Mouse (Mus musculus) heart, postnatal 10 days (tissue): ENCODE measurements around the gene Ly6g5b. TPM values are rescaled to one million over a fixed set of nuclear protein-coding genes. Genes with fewer than 3 reads are reported as not detected.
"Not testable (repeated sequence)": the region's sequence is repeated elsewhere in the genome, so short reads cannot be mapped to it uniquely, and the experiment has no call there.

Experiments
- DNase-seq, 2 experiments: peaks; one replicate each; pipeline ENCODE4 v3.0.0; 2021
- intact Hi-C: fragments of 180-260 bp; cut with DNase I; formaldehyde crosslinking; loops from one replicate; pipeline ENCODE4 v1.15.1; 2025
- total RNA-seq, 2 experiments: library from RNA; stranded (reverse); gene quantifications; 2 replicates each; pipeline ENCODE4 v1.2.3; 2021

Gene Ly6g5b
- total RNA-seq, 2 experiments from 2014 or later: 0.67 TPM; not detected in 1

DNA sequence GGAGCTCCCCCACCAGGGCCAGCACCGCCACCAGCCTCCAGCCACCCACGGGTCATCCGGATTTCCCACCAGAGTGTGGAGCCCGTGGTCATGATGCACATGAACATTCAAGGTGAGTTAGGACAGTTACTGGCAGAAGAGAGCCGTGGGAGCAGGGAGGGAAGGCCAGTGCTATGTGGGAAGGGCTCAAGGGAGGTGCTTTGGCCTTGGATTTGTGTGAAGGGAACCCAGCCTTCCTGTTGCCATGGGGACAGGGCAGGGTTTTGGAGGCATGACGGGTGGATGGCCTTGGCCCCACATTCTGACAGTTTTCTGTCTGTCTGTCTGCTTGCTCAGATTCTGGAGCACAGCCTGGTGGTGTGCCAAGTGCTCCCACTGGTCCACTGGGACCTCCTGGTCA, 26.7 kb upstream of the Ly6g5b start:
- intact Hi-C loops: no loop called here
- no peak for DNase-seq

DNA sequence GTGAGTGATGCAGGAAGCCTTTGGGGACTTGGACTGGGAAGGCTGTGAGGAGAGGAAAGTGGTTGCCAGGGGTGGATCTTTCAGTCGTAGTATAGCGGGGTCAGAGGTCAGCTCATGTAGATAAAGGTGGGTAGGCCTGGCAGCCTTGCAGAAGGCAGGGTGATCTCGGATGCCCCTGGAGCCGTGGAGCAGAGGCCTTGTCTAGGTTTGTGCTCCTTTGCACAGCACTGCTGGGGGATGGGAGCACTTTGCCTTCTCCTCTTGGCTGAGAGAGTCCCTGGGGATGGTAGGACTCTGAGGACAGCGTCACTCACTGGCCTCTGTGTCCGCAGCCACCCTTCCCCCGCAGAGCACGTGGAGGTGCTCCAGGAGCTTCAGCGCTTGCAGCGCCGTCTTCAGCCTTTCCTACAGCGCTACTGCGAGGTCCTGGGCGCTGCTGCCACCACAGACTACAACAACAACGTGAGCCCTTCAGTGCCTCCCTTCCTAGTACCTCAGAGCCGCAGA, 25.3 kb upstream of the Ly6g5b start:
- intact Hi-C loops: no loop called here

DNA sequence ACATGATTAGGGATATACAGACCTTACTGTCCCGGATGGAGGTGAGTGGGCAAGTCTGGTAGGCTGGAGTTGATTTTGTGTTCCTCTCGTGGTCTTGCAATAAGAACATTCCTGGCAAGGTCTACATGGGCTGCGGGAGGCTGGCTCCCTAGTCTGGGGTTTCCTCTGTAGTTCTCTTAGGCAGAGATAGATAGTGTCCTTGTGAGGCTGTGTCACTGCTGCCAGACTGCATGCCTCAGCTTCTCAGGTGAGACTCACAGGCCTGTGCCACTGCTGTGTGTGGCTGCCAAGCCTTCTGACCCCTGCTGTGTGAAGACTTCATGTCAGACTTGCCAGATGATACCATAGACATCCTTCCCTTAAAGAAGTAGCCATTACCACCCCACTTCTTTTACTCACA, 24.0 kb upstream of the Ly6g5b start:
- intact Hi-C loops: loop anchor here (2.0 kb wide), 1 partner anchor 14 kb away; no protein-coding TSS in a partner anchor

More for the DNA sequence above, 25.3 kb upstream of the Ly6g5b start:
- no peak for DNase-seq

DNA sequence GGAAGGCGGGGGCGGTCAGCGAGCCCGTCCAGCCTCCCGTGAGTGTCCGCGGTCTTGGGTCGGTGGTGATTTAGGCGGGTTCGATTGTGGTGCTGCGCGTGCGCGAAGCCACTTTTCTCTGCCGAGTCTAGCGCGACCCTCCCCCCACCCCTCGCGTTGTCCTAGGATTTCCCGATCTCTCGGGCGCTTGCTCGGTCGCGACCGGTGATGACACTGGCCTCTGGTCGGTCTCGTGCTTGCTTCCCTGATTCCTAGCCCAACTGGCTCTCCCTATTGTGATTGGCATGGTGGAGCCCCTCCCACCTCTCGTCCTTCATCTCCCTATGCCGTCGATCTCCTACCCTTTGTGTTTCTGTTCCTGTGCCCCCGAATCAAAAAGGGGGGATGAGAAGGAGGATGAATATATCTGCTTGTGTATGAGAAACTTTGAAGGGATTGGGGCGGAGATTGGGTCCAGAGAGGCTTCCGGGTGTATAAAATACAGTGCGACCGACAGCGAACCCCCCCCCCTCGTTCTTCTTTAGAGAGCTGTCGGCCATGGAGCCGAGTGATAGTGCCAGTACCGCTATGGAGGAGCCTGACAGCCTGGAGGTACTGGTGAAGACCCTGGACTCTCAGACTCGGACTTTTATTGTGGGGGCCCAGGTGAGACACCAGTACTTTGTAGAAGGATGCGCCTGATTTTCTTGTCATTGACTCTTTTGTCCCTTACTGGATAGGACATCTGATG, 20.5 kb upstream of the Ly6g5b start:
- intact Hi-C loops: loop anchor here (2.0 kb wide), 1 partner anchor 27 kb away; no protein-coding TSS in a partner anchor
- DNase-seq: no peak

More for the DNA sequence above, 24.0 kb upstream of the Ly6g5b start:
- DNase-seq: no peak

DNA sequence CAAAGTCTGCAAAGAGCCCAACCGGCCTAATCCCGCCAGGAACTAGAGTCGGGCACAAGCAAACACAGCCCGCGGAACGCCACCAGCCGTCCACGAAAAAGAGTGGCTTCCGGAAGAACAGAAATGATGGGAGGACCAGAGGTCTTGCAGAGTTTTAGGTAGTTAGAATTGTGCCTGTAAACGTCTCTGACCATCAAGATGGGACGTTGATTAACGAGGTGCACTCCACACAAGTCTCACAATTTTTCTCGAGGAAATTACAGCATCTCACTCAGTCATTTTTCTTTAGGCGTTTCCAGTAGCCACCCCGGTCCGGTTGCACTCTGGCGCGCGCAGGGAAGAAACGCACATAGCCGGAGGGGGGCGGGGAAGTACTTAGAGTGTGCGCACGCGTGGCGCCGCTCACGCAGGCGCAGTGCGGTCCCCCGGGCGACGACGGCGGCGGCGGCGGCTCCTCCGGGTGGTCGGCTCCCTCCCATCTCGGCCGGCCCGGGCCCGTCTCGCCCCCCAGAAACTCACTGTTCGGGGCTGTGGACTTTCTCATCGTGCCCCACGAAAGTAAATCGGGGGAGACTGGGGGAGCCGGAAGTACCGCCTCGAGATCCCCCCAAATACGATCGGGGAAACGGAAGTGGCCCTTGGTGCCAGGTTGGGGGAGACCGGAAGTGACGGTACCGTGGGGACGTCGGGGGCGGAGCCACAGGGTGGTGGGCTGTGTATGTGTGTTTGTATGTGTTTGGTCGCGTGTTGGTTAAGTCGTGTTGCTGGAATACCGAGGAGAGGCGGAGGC, 19.8 kb upstream of the Ly6g5b start, which contains the start of gene Bag6:
Gene Bag6, plus strand, starts transcription at position 378 of the 790 bp plus-strand sequence.
- intact Hi-C loops: no loop called here
- DNase-seq: peak; percentile 96

DNA sequence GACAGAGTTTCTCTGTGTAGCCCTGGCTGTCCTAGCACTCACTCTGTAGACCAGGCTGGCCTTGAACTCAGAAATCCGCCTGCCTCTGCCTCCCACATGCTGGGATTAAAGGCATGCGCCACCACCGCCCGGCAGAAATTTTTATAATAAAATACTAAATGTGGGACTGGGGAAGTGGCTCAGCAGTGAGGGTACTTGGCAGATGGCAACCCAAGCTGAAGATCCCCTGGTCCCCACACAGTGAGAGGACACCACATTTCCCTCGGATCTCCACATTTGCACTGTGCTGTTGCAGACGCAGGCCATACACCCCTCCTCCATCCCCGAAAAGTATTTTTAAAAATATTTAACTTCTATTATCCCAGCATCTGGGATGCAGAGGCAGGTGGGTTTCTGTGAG, 18.3 kb upstream of the Ly6g5b start:
- intact Hi-C loops: no loop called here
- DNase-seq: no peak

DNA sequence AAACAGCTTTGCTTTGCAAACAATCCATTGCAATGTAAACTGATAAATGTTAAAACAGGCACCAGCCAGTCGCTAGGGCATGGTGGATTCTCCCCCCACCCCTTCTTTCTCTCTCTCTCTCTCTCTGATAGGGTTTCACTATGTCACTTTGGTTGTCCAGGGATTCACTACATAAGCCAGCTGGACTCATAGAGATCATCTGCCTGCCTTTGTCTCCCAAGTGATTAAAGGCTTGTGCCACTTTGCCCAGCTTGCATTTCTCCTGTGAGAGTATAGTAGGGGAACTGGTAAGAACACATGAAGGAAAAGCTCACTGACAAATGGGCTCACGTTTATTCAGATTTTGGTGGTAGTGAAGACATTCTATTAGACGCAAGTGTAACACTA, 16.9 kb upstream of the Ly6g5b start:
- intact Hi-C loops: no loop called here
- DNase-seq: no peak

DNA sequence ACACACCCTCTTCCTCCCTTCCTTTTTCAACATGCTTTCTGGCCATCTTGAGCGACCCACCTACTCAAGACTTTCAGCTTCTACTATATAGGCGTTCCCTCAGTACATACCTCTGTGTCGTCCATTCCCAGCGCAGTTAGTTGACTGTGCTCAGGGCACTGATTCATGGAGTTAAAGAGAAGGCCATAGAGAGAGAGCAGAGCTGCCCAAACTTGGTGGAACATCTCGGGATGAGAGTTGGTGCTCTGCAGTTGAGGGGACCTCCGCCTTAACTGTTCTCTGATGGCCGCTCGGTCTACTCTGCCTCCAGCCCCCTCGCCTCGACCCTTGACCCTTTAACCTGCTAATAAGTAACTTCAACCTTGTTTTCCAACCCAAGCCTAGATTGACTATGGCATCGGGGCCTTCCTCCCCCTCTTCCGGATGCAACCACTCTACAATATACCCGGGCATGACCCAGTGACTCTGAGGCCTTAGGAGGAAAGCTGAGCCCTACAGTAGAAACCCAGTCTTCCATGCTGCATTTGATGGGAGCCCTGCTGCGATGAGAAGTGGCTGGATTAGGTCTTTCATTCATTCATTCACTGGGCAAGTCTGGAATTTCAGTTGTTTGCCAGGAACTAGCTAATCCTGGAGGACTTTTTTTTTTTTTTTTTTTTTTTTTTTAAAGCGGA, 16.4 kb upstream of the Ly6g5b start, which contains the start of gene Apom:
Gene Apom, minus strand, starts transcription at position 551 of the 674 bp plus-strand sequence.
- DNase-seq: no peak
- intact Hi-C loops: no loop called here

DNA sequence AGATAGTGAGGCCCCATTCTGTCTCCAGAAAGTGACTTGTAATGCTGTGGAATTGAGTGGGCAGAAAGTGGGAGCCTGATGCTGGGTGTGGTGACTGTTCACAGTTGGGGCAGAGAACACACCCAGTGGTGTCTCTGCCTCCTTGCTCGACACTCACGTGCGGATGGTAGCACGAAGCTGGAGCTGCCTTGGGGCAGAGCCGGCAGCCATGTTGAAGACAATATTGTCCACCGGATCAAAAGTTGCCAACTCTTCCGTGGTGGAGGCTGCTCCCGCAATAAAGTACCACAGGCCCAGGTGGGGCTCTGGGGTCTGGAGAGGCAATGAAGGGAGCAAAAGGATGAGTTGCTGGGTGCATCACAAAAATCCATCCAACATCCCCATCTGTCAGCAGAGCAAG, 15.8 kb upstream of the Ly6g5b start:
- DNase-seq: no peak
- intact Hi-C loops: no loop called here

DNA sequence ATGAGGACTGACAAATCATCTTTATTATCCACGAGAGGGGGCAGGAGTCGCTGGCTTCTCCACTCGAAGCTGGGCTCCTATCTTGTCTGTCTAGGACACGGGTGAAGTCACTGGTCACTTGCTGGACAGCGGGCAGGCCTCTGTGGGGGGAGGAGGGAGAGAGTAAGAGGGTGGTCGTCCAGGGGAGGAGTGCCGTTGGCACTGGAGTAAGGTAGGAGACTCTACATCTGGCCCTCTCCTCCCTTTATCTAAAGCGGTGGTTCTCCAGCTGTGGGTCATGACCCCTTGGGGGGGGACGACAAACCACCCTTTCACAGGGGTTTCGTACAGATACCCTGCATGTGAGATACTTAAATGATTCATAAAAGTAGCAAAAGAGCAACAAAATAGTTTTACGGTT, 13.8 kb upstream of the Ly6g5b start:
- DNase-seq: no peak
- intact Hi-C loops: loop anchor here (5.0 kb wide), 1 partner anchor 33 kb away; the partner anchor contains the start of gene Prrc2a

DNA sequence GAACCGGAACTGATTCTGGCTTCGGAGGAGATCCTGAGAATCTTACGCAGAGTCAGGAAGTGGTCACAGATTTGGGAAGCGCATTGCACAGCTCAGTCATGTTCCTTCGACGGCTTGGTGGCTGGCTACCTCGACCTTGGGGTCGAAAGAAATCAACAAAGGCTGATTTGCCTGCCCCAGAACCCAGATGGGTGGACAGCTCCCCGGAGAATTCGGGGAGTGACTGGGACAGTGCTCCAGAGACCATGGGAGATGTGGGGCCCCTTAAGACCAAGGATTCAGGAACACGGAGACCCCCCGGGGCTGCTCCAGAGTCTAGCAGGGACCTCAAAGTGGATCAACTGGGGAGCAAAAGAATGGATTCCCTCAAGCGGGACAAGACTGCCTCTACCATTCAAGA, 11.8 kb upstream of the Ly6g5b start:
- intact Hi-C loops: loop anchor here (5.0 kb wide), 1 partner anchor 35 kb away; the partner anchor contains the start of gene Prrc2a
- no peak for DNase-seq

DNA sequence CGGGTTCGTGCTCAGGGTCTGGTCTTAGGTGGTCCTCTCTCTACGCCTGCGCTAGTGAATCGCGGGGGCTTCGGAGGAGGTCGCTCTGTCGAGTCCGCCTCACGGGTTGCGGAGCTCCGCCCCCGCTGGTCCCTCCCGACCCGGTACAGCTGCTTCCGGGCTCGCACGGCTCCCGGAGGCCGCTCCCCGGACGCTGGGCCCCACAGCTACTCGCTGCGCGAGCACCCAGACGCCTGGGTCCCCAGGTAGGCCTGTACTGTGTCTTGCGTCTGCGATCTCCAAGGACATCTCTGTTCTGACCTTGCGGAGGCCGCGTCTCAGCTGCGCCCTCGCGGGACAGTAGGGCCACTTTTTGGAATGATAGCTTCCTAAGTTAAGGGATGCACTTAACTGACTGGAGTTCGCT, 11.0 kb upstream of the Ly6g5b start, which contains the start of gene D17H6S53E:
Gene D17H6S53E, plus strand, starts transcription at position 168 of the 406 bp plus-strand sequence.
- intact Hi-C loops: loop anchor here (5.0 kb wide), 1 partner anchor 36 kb away; the partner anchor contains the start of gene Prrc2a
- DNase-seq: peak; percentile 83 to 84

DNA sequence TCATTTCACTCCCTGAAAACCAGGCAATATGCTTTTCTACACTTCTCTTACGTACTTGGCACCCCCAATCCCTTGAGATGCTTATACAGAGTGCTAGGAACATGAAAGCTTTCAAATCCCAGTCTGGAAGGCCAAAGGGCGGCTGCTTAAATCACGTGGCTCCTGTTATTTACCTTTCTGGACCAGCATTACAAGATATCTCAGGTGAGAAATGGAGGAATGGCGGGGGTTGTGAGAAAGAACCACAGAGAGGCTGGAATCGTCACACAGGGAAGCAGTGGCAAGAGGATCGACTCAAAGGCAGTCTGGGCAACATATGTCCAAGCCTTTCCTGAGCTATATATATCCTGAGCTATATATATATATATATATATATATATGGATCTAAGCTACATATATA, 10.3 kb upstream of the Ly6g5b start:
- DNase-seq: no peak
- intact Hi-C loops: loop anchor here (5.0 kb wide), 1 partner anchor 37 kb away; the partner anchor contains the start of gene Prrc2a

DNA sequence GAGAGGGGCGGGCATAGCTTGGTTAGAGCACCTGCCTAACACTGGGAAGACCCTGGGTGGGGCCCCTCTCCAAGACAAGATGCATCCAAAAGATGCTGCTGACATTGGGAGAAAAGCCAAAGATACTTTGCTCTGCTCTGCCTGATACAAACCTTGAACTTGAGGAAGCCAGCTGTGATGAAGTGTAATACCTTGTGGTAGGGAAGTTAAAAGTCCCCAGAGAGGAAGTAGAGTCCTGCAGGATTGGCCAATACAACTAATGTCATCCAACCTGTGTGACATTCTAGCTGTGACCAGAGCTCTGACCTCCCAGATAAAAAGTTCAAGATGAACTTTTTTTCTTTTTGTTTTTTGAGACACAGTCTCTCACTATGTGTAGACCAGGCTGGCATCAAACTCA, 9.9 kb upstream of the Ly6g5b start:
- DNase-seq: no peak
- intact Hi-C loops: loop anchor here (5.0 kb wide), 1 partner anchor 37 kb away; the partner anchor contains the start of gene Prrc2a

DNA sequence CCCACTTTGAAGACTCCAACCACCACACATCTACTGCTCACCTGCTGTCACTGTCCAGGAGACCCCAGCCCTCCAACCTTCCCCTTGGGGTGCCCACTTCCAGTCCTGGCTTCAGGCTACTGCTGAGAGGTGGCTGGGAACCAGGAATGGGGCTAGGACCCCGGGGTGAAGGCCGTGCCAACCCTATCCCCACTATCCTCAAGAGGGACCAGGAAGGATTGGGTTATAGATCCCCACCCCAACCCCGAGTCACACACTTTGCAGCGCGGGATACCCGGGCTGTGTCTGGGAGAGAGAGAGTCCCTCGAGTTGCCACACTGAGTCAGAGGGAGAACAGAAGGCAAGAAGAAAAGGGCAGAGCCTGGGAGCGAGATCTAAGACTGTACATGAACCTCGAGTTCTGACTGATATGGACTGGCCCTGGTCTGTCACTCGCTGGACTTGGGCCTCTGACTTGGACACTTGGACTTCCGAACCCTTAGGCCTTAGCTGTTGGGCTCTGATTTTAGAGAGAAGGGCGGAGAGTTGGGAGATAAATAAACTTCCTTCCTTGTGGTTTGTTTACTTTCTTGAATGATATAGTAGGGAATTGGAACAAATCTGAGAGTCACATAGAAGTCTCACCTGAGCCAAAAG, 9.2 kb upstream of the Ly6g5b start:
- intact Hi-C loops: loop anchor here (5.0 kb wide), 1 partner anchor 113 kb away; the partner anchor contains the start of gene Nfkbil1
- not testable (repeated sequence) for DNase-seq

DNA sequence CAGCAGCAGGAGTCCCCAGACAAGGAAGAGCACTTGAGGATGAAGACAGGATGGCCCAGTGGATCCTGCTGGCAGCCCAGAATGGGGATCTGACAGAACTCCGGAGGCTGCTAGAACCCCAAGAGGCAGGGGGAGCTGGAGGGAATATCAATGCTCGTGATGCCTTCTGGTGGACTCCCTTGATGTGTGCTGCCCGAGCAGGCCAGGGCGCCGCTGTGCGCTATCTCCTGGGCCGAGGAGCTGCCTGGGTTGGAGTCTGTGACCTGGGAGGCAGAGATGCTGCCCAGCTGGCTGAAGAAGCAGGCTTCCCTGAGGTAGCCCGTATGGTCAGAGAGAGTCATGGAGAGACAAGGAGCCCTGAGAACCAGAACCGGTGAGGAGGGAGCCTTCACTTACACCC, 8.1 kb upstream of the Ly6g5b start:
- DNase-seq: not testable (repeated sequence)
- intact Hi-C loops: loop anchor here (5.0 kb wide), 1 partner anchor 114 kb away; the partner anchor contains the start of gene Nfkbil1

DNA sequence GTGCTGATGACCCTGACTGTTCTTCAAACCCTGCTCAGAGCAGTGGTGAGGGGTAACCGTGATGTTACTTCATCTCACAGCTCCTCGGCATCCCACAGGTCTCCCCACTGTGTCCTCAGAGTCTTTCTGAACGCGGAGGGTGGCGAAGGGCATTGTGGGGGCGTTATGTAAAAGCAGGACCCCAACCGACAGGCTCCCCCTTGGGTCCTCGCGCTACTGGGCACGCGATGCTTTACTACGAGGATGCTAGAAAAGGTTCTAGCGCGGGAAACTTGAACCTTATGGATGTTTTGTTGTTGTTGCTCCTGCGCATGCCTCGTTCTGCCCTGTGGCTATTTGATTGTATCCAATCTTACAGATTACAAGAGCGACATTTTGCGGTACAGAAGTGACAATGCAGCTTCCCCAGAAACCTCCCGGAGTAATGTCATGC, 6.7 kb upstream of the Ly6g5b start, which contains the start of gene Csnk2b:
Gene Csnk2b, minus strand, starts transcription at position 183 of the 433 bp plus-strand sequence.
- intact Hi-C loops: loop anchor here (2.0 to 5.0 kb wide), 2 partner anchors 31 to 115 kb away; partner anchors contain the start of gene Nfkbil1

DNA sequence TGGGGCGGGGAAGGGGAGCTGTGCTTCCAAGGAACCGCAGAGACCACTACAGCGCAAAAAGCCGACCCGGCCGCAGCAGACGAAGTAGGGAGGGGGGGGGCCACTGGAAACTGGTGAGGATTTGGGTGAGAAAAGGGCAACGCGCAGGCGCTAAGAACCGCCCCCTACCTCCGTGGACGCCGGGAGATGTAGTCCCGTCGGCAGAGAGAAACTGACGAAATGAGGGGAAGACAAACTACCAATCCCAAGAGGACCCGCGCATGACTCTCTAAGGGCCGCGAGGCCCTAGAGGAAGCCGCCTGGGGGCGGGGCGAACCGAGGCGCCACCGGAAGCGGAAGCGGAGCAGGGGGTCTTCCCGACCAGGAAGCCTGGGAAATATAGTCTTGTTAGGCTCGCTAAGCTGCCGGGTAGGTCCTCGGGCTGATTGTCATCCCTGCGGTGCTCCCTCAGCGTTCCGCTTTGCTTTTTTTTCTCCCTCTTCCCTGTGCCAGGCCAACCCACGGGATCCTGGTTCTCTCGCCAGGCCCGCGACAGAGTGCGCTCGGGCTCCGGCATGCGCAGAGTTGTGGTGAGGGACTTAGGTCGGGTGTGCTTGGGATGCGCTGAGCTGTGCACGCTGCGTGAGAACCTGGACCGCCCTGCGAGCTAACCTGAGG, 6.0 kb upstream of the Ly6g5b start, which contains the start of gene Gpank1:
Gene Gpank1, plus strand, starts transcription at position 313 of the 657 bp plus-strand sequence.
- intact Hi-C loops: loop anchor here (2.0 to 5.0 kb wide), 2 partner anchors 30 to 116 kb away; partner anchors contain the start of gene Nfkbil1
- peak; percentile 99 for DNase-seq

More for the DNA sequence above, 6.7 kb upstream of the Ly6g5b start, which contains the start of gene Csnk2b:
- DNase-seq: peak; percentile 58 to 72

DNA sequence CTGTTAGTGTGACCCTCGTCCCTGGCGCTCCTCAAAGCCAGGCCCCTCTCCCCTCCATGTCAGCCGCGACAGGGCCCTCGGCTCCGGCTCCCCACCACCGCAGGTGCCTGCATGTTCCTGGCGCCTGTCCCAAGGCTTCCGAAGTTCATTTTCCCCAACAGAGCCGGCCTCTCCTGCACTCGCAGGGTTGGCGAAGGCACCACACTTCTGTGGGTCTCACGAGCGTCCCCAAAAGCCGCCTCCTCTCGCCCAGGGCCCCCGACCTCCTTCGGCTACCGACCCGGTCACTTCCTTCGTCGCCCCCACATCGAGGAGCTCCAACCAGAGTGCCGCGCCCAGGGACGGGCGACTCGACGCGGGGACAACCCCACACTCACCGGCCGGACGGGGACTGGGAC, 5.5 kb upstream of the Ly6g5b start:
- DNase-seq: no peak
- intact Hi-C loops: loop anchor here (2.0 to 5.0 kb wide), 2 partner anchors 30 to 117 kb away; partner anchors contain the start of gene Nfkbil1
